ENCODE assay signal across 28 mouse cellular contexts in genomic region chr11:108213783-108214182, GRCm38 (mm10).
"Had no signal": no experiment of that assay in that cellular context is flagged by ENCODE, and none has a peak within 500 bp of the region (broad histone marks: within the 10 kb centered on the region; RNA-seq: fewer than 3 reads in every experiment).

No protein-coding gene starts in this region.

- DNase-seq: gastrocnemius, postnatal 10 days; gastrocnemius, postnatal 36 days; heart, adult 11 months; heart, adult 2 months; heart, postnatal 14 days; heart, postnatal 36 days; kidney, adult 11 months; kidney, adult 2 months; kidney, adult 9 months; kidney, postnatal 14 days; kidney, postnatal 36 days; layer of hippocampus, adult 9-11 months; layer of hippocampus, postnatal 36 days; left cerebral cortex, postnatal 4 days had no signal

- H3K4me3 ChIP-seq: heart, adult 2 months; heart, embryonic 13.5 days; heart, embryonic 15.5 days; hindbrain, embryonic 13.5 days; hindbrain, embryonic 15.5 days; intestine, embryonic 15.5 days; kidney, embryonic 15.5 days; limb, embryonic 13.5 days; limb, embryonic 15.5 days; liver, embryonic 12.5 days had no signal

- H3K9me3 ChIP-seq: heart, embryonic 13.5 days; heart, embryonic 15.5 days; hindbrain, embryonic 13.5 days; hindbrain, embryonic 15.5 days; intestine, embryonic 15.5 days; kidney, embryonic 15.5 days; limb, embryonic 13.5 days; limb, embryonic 15.5 days; liver, embryonic 12.5 days had no signal

- ATAC-seq: hindbrain, postnatal 0 days; inflammation-experienced regulatory T-cells, adult 6 months; intestine, embryonic 15.5 days; liver, embryonic 12.5 days had no signal

- H3K27ac ChIP-seq: heart, adult 2 months; heart, embryonic 13.5 days; hindbrain, embryonic 13.5 days; hindbrain, embryonic 15.5 days; hindbrain, postnatal 0 days; intestine, embryonic 15.5 days; kidney, embryonic 15.5 days; kidney, postnatal 0 days; liver, embryonic 12.5 days; liver, embryonic 14.5 days had no signal

- H3K27me3 ChIP-seq: heart, embryonic 13.5 days; heart, embryonic 15.5 days; hindbrain, embryonic 13.5 days; hindbrain, embryonic 15.5 days; intestine, embryonic 15.5 days; kidney, embryonic 15.5 days; limb, embryonic 13.5 days; limb, embryonic 15.5 days; liver, embryonic 12.5 days had no signal

- H3K4me2 ChIP-seq: heart, embryonic 11.5 days; hindbrain, embryonic 13.5 days; hindbrain, embryonic 15.5 days; kidney, embryonic 15.5 days; limb, embryonic 13.5 days; limb, embryonic 15.5 days; liver, embryonic 12.5 days had no signal

- H3K9ac ChIP-seq: heart, embryonic 13.5 days; heart, embryonic 15.5 days; hindbrain, embryonic 13.5 days; hindbrain, embryonic 15.5 days; intestine, embryonic 15.5 days; kidney, embryonic 15.5 days; limb, embryonic 13.5 days; limb, embryonic 15.5 days; liver, embryonic 12.5 days; liver, embryonic 14.5 days had no signal

- H3K36me3 ChIP-seq: heart, embryonic 13.5 days; heart, embryonic 15.5 days; hindbrain, embryonic 13.5 days; hindbrain, embryonic 15.5 days; intestine, embryonic 15.5 days; kidney, embryonic 15.5 days; limb, embryonic 13.5 days; limb, embryonic 15.5 days; liver, embryonic 12.5 days had no signal
